Mouse (Mus musculus) heart, adult 2 months (tissue): ENCODE measurements around the gene Trim56. TPM values are rescaled to one million over a fixed set of nuclear protein-coding genes. Genes with fewer than 3 reads are reported as not detected.
A peak's percentile ranks its signal among the peaks of the same experiment; 100 is the strongest.

Source experiments
- DNase-seq, 2 experiments: peaks; one replicate each; pipeline ENCODE4 v3.0.0; 2021
- H3K27ac ChIP-seq: fragments of 200-600 bp; 2 replicates; pipeline ENCODE4 v1.8.1; 2022
- H3K27me3 ChIP-seq: fragments of 200-500 bp; 2 replicates; pipeline ENCODE4 v1.6.1; 2012; ENCODE audit warnings: mild to moderate bottlenecking, low read length, inconsistent platforms, mixed read lengths; ENCODE audit not compliant: control insufficient read depth, insufficient read depth
- H3K36me3 ChIP-seq: fragments of 200-500 bp; 2 replicates; pipeline ENCODE4 v1.6.1; 2012; ENCODE audit warnings: low read length, inconsistent platforms; ENCODE audit not compliant: control insufficient read depth, insufficient read depth
- H3K4me1 ChIP-seq: fragments of 200-500 bp; 2 replicates; pipeline ENCODE4 v1.6.1; 2011; ENCODE audit warnings: low read length; ENCODE audit not compliant: control insufficient read depth, insufficient read depth
- H3K4me3 ChIP-seq: fragments of 200-600 bp; 2 replicates; pipeline ENCODE4 v1.8.1; 2022
- H3K79me2 ChIP-seq: fragments of 200-500 bp; replicated peaks from 2 replicates; pipeline ENCODE4 v1.6.1; 2012; ENCODE audit warnings: mild to moderate bottlenecking, inconsistent platforms, low read length, moderate library complexity, mixed read lengths; ENCODE audit not compliant: control insufficient read depth, insufficient read depth
- H3K9ac ChIP-seq: fragments of 200-500 bp; 2 replicates; pipeline ENCODE4 v1.6.1; 2012; ENCODE audit warnings: low read depth, mild to moderate bottlenecking, control low read depth, inconsistent platforms, low read length, mixed read lengths
- CTCF ChIP-seq: fragments of 200-600 bp; IDR thresholded peaks from 2 replicates; pipeline ENCODE4 v1.8.1; 2022; ENCODE audit warnings: antibody characterized with exemption, mild to moderate bottlenecking, moderate library complexity
- EP300 ChIP-seq: fragments of 200-500 bp; IDR thresholded peaks from 2 replicates; pipeline ENCODE4 v1.6.1; 2011; ENCODE audit warnings: low read depth, low read length, control low read depth; ENCODE audit not compliant: insufficient read depth
- POLR2A ChIP-seq: fragments of 200-500 bp; IDR thresholded peaks from 2 replicates; pipeline ENCODE4 v1.6.1; 2011; ENCODE audit warnings: mild to moderate bottlenecking, low read depth, low read length, control low read depth; ENCODE audit not compliant: insufficient read depth
- WGBS: fragments of 180-500 bp; shearing (Covaris S2); methylation state at CpG from one replicate; pipeline ENCODE4 v1.1.7; 2018; 5-methylcytosine and 5-hydroxymethylcytosine counted together
- intact Hi-C: fragments of 180-260 bp; cut with DNase I; formaldehyde crosslinking; loops from one replicate; pipeline ENCODE4 v1.15.1; 2025
- polyA plus RNA-seq: library from polyadenylated mRNA; depleted of rRNA; stranded (reverse); fragments of >200 nt; gene quantifications from 2 replicates; pipeline ENCODE4 v1.2.3, GENCODE M21; 2012
- total RNA-seq, 2 experiments: library from RNA; stranded (reverse); gene quantifications; 2 replicates each; pipeline ENCODE4 v1.2.3; 2021

The Trim56 gene
- total and polyA plus RNA-seq, 3 experiments: 6.9 to 22.2 (median 19.0) TPM

- no peak for TF ChIP-seq POLR2A
- TF ChIP-seq EP300: no peak
- TF ChIP-seq CTCF: no peak
- no peaks in the 10 kb centered on the region for H3K36me3 ChIP-seq
- H3K79me2 ChIP-seq: no peaks in the 10 kb centered on the region
- intact Hi-C loops: no loop called here
- H3K27ac ChIP-seq: peak overlapping the region; percentile 59
- H3K27me3 ChIP-seq: no peaks in the 10 kb centered on the region
- 18% methylated on average over 1 of the region's 1 CpGs for WGBS
- peak in 1 of 2 experiments; percentile 49 for DNase-seq
- no peak overlapping the region for H3K4me3 ChIP-seq
- H3K4me1 ChIP-seq: peaks cover 12% of the 10 kb centered on the region
- H3K9ac ChIP-seq: no peak overlapping the region
These were observed 20.0 kb downstream of the Trim56 start for GRCm38 (mm10) chr5:137096037-137096436.

GRCm38 (mm10) chr5:137095135-137095534 lies 20.9 kb downstream of the Trim56 start:
- 72% methylated on average over 10 of the region's 10 CpGs for WGBS
- no peak overlapping the region for H3K9ac ChIP-seq
- H3K36me3 ChIP-seq: no peaks in the 10 kb centered on the region
- H3K4me1 ChIP-seq: peaks cover 12% of the 10 kb centered on the region
- no peaks in the 10 kb centered on the region for H3K27me3 ChIP-seq
- intact Hi-C loops: no loop called here
- H3K79me2 ChIP-seq: no peaks in the 10 kb centered on the region
- no peak for DNase-seq
- no peak overlapping the region for H3K4me3 ChIP-seq
- TF ChIP-seq EP300 (no peak), POLR2A (no peak), CTCF (no peak)
- no peak overlapping the region for H3K27ac ChIP-seq

GRCm38 (mm10) chr5:137093720-137094119 lies 22.3 kb downstream of the Trim56 start:
- intact Hi-C loops: no loop called here
- Histone ChIP-seq H3K9ac (no peak overlapping the region), H3K79me2 (no peaks in the 10 kb centered on the region), H3K36me3 (no peaks in the 10 kb centered on the region), H3K4me3 (no peak overlapping the region), H3K27me3 (no peaks in the 10 kb centered on the region), H3K4me1 (peaks cover 12% of the 10 kb centered on the region), H3K27ac (no peak overlapping the region)
- DNase-seq: peak; percentile 47 to 58
- TF ChIP-seq POLR2A: no peak
- TF ChIP-seq CTCF: no peak
- no peak for TF ChIP-seq EP300
- 39% methylated on average over 9 of the region's 9 CpGs for WGBS

GRCm38 (mm10) chr5:137091560-137091959 lies 24.4 kb downstream of the Trim56 start:
- no peak for DNase-seq
- H3K9ac ChIP-seq: peak overlapping the region; percentile 23; the same call in 1 of the 2 replicates
- TF ChIP-seq CTCF: no peak
- TF ChIP-seq EP300: no peak
- no peak for TF ChIP-seq POLR2A
- no peaks in the 10 kb centered on the region for H3K27me3 ChIP-seq
- intact Hi-C loops: no loop called here
- no peak overlapping the region for H3K4me3 ChIP-seq
- no peaks in the 10 kb centered on the region for H3K36me3 ChIP-seq
- H3K4me1 ChIP-seq: peaks cover 14% of the 10 kb centered on the region
- H3K27ac ChIP-seq: no peak overlapping the region
- WGBS: 56% methylated on average over 6 of the region's 6 CpGs
- H3K79me2 ChIP-seq: no peaks in the 10 kb centered on the region

- Histone ChIP-seq H3K27ac (no peak overlapping the region), H3K9ac (no peak overlapping the region), H3K4me3 (no peak overlapping the region), H3K79me2 (no peaks in the 10 kb centered on the region), H3K4me1 (peaks cover 14% of the 10 kb centered on the region), H3K36me3 (no peaks in the 10 kb centered on the region), H3K27me3 (no peaks in the 10 kb centered on the region)
- no peak for DNase-seq
- intact Hi-C loops: no loop called here
- WGBS: 65% methylated on average over 10 of the region's 10 CpGs
- TF ChIP-seq POLR2A: no peak
- TF ChIP-seq EP300: no peak
- TF ChIP-seq CTCF: no peak
These were observed 25.1 kb downstream of the Trim56 start for GRCm38 (mm10) chr5:137090870-137091269.

GRCm38 (mm10) chr5:137087410-137087809 lies 28.6 kb downstream of the Trim56 start:
- Histone ChIP-seq H3K79me2 (no peaks in the 10 kb centered on the region), H3K4me1 (peaks cover 3% of the 10 kb centered on the region), H3K9ac (no peak overlapping the region), H3K36me3 (no peaks in the 10 kb centered on the region), H3K27me3 (no peaks in the 10 kb centered on the region), H3K27ac (no peak overlapping the region), H3K4me3 (no peak overlapping the region)
- intact Hi-C loops: no loop called here
- TF ChIP-seq EP300 (peak; percentile 94), CTCF (no peak), POLR2A (no peak)
- DNase-seq: peak; percentile 70 to 77
- 39% methylated on average over 8 of the region's 8 CpGs for WGBS
